Mouse (Mus musculus): ENCODE data around the gene Large2. TPM values are rescaled to one million over a fixed set of nuclear protein-coding genes. Genes with fewer than 3 reads are reported as not detected.

Gene Large2
- polyA plus RNA-seq, 1 experiment from 2014 or later = 17.1 TPM

DNA sequence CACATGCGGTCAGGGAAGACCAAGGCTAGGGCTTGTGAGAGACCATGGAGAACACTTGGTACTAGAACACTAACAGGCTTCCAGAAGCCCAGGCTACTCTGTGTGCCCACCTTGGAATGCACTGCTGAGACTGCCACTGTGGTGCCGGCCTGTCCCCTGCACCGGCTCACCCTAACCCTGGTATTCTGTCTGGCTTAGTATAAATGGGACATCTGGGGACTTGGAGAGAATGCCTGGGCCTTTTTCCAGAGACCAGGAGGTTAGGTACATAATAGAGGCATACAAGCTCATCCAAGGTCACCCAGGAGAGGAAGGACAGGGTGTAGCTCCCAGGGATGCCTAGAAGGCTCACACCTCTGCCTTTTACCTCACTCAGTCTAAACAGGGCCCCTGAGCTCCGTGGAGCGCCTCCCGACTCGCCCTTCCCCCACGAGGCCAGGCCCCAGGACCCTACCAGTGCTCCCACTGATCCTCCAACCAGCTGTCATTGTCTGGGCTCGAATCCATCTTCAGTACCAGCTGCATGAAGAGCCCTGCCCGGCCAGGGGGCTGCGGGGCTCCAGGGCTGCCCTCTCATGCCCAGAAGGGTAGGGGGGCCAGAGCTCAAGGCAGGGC, 17.1 kb upstream of the Large2 start:
- H3K9ac ChIP-seq (replicated peaks; ENCODE audit: low read depth) = no peak overlapping the region

DNA sequence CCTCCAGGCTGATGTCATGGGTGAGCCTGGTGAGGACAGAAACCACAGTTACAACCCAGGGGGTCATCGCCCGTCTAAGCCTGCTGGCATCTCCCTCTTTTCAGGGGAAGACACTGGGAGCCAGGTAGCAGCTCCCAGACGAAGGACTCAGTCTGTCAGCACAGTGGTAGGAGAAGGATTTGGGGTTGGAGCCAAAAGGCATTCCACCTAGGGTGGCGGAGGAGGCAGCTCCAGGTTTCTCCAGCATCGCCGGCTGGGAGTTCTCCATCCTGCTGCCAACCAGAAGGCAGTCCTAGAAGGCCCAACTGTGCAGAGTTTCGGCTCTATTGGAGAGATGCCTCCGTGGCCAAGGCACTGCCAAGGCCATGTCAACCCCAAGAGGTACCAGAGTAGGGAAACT, 16.4 kb upstream of the Large2 start:
- no peaks in the 10 kb centered on the region for H3K9me3 ChIP-seq (ENCODE audit: low read length)
- no peaks in the 10 kb centered on the region for H3K36me3 ChIP-seq (ENCODE audit: insufficient read depth, low read length)
- H3K27me3 ChIP-seq (replicated peaks; ENCODE audit: insufficient read depth, low read length) = no peaks in the 10 kb centered on the region
- DNase-seq (ENCODE audit: low spot score) (no peak), ATAC-seq (no peak)
- TF ChIP-seq EP300 (IDR thresholded peaks at IDR 0.05) = no peak
- no peak for TF ChIP-seq CTCF (IDR thresholded peaks at IDR 0.05)
- 0 out of 2 replicates have a peak, but pooled peaks cover 6% of the 10 kb centered on the region for H3K4me1 ChIP-seq (ENCODE audit: insufficient read depth, low read depth, low read length)
- WGBS = 82% methylated on average over 8 of the region's 8 CpGs
- no peak overlapping the region for H3K4me2 ChIP-seq (replicated peaks; ENCODE audit: low read depth, low read length)
- H3K4me3 ChIP-seq (ENCODE audit: low read depth, low read length) = no peak overlapping the region
- no peak overlapping the region for H3K27ac ChIP-seq (ENCODE audit: low read length)
- no peak overlapping the region for H3K9ac ChIP-seq (replicated peaks; ENCODE audit: low read depth)

More for the DNA sequence above, 17.1 kb upstream of the Large2 start:
- H3K36me3 ChIP-seq (ENCODE audit: insufficient read depth, low read length) = no peaks in the 10 kb centered on the region
- DNase-seq (ENCODE audit: low spot score) = no peak
- 0 out of 2 replicates have a peak overlapping the region, but pooled peaks have one; percentile 28 for H3K4me2 ChIP-seq (replicated peaks; ENCODE audit: low read depth, low read length)
- no peaks in the 10 kb centered on the region for H3K9me3 ChIP-seq (ENCODE audit: low read length)
- no peak overlapping the region for H3K27ac ChIP-seq (ENCODE audit: low read length)
- WGBS = 24% methylated on average over 11 of the region's 11 CpGs
- TF ChIP-seq EP300 (IDR thresholded peaks at IDR 0.05) (no peak), CTCF (IDR thresholded peaks at IDR 0.05) (no peak)
- 0 out of 2 replicates have a peak, but pooled peaks cover 6% of the 10 kb centered on the region for H3K4me1 ChIP-seq (ENCODE audit: insufficient read depth, low read depth, low read length)
- no peaks in the 10 kb centered on the region for H3K27me3 ChIP-seq (replicated peaks; ENCODE audit: insufficient read depth, low read length)
- no peak for ATAC-seq
- H3K4me3 ChIP-seq (ENCODE audit: low read depth, low read length) = no peak overlapping the region

DNA sequence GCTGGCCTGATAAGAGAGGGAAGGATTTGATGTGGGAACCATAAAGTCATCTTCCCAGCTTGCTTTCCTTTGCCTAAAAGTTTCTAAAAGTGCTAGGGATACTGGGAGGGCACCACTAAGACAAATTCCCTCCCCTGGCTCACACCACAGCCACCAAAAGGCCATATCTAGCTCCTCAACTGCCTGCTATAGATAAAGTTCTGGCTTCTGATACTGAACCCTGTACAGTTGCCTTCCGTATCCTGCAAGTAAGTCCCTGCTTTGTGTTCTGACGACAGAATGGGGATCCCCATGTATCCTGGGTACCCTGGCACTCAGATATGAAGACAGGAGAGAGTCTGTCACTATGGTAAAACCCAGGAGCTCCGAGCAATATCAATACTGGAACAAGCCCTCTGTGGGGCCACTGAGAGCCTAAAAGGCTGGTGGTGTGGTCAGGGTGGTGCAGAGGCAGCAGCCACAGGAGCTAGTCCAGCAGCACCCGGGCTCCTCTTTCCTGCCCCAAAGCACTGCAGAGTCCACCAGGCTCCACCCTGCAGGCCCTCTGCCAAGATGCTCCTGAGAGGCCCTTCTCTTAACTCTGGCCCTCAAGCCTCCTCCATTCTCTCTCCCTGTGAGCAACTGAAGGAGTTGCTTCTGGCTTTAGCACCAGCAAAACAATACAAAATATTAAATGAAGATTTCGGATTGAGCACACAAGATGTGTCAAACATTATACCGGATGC, 15.7 kb upstream of the Large2 start:
- no peak overlapping the region for H3K27ac ChIP-seq (ENCODE audit: low read length)
- 0 out of 2 replicates have a peak, but pooled peaks cover 6% of the 10 kb centered on the region for H3K4me1 ChIP-seq (ENCODE audit: insufficient read depth, low read depth, low read length)
- H3K4me2 ChIP-seq (replicated peaks; ENCODE audit: low read depth, low read length) = no peak overlapping the region
- H3K4me3 ChIP-seq (ENCODE audit: low read depth, low read length) = no peak overlapping the region
- H3K27me3 ChIP-seq (replicated peaks; ENCODE audit: insufficient read depth, low read length) = no peaks in the 10 kb centered on the region
- WGBS = 60% methylated on average over 6 of the region's 6 CpGs
- ATAC-seq = no peak
- DNase-seq (ENCODE audit: low spot score) = peak; percentile 70
- H3K9me3 ChIP-seq (ENCODE audit: low read length) = no peaks in the 10 kb centered on the region
- H3K36me3 ChIP-seq (ENCODE audit: insufficient read depth, low read length) = no peaks in the 10 kb centered on the region
- no peak overlapping the region for H3K9ac ChIP-seq (replicated peaks; ENCODE audit: low read depth)
- TF ChIP-seq CTCF (IDR thresholded peaks at IDR 0.05) = no peak
- TF ChIP-seq EP300 (IDR thresholded peaks at IDR 0.05) = no peak

DNA sequence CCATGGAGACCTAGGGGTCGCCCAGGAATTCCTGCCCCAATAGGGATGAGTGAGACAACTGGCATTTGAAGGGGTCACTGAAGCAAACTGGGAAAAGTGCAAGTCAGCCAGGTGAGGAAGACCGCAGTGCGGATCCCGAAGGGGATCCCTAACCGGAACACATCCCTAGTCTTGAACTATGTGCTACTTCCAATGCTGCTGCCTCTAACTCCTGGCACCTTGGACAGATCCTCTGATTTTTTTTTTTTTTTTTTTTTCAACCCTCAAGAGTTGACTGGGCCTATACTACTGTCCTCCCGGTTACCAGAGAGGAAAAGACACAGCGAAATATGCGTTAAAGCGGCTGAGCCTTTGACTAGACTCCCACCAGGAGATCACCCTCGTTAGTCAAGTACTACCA, 15.0 kb upstream of the Large2 start:
- H3K9ac ChIP-seq (replicated peaks; ENCODE audit: low read depth) = no peak overlapping the region

DNA sequence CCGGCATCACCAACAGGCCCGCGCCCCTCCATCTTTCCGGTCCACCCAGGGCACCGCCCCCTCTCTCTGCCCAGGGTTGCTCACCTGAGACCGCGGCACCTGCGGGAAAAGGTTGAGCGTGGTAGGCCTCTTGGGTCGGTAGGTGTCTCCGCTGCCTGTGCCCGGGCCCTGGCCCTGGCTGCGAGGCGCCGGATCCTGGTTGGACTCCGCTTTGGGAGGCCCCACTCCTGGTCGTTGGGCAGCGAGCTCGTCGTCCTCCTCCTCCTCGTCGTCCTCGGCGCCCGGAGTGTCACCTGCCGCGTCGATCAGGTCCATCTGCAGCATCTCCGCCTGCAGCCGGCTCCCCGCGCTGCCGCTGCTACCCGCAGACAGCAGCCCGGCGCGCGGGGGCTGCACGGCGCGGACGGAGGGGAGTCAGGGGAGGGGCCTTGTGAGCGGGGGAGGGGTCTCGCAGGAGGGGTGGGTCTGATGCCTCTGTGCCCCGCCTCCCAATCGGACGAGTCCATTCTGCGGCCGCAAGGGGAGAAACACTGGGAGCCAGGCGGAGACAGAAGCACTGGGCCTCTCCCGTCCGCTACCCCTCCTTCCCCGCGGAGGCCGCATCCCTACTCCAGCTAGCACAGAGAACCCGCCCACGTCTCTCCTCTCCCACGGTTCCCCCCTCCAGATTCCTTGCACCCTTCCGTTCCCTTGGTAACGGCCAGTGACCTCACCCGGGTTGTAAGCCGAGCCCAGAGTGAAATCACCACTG, 14.4 kb upstream of the Large2 start:
- H3K4me1 ChIP-seq (ENCODE audit: insufficient read depth, low read depth, low read length) = 0 out of 2 replicates have a peak, but pooled peaks cover 6% of the 10 kb centered on the region
- WGBS = under 1% methylated on average over 43 of the region's 62 CpGs
- peak overlapping the region; percentile 26; the same call in 1 of the 2 replicates for H3K9ac ChIP-seq (replicated peaks; ENCODE audit: low read depth)
- DNase-seq (ENCODE audit: low spot score) (peak; percentile 90), ATAC-seq (peak; percentile 83)
- peak overlapping the region; percentile 52 for H3K4me3 ChIP-seq (ENCODE audit: low read depth, low read length)
- TF ChIP-seq CTCF (IDR thresholded peaks at IDR 0.05) (peak; percentile 13), EP300 (IDR thresholded peaks at IDR 0.05) (no peak)
- H3K4me2 ChIP-seq (replicated peaks; ENCODE audit: low read depth, low read length) = peak overlapping the region; percentile 83
- H3K36me3 ChIP-seq (ENCODE audit: insufficient read depth, low read length) = no peaks in the 10 kb centered on the region
- H3K9me3 ChIP-seq (ENCODE audit: low read length) = no peaks in the 10 kb centered on the region
- peak overlapping the region; percentile 59 for H3K27ac ChIP-seq (ENCODE audit: low read length)
- no peaks in the 10 kb centered on the region for H3K27me3 ChIP-seq (replicated peaks; ENCODE audit: insufficient read depth, low read length)

More for the DNA sequence above, 15.0 kb upstream of the Large2 start:
- ATAC-seq (peak; percentile 13), DNase-seq (ENCODE audit: low spot score) (no peak)
- H3K27ac ChIP-seq (ENCODE audit: low read length) = 0 out of 2 replicates have a peak overlapping the region, but pooled peaks have one; percentile 59
- no peaks in the 10 kb centered on the region for H3K36me3 ChIP-seq (ENCODE audit: insufficient read depth, low read length)
- H3K4me1 ChIP-seq (ENCODE audit: insufficient read depth, low read depth, low read length) = 0 out of 2 replicates have a peak, but pooled peaks cover 6% of the 10 kb centered on the region
- peak overlapping the region; percentile 52; the same call in 1 of the 2 replicates for H3K4me3 ChIP-seq (ENCODE audit: low read depth, low read length)
- 2% methylated on average over 10 of the region's 10 CpGs for WGBS
- no peaks in the 10 kb centered on the region for H3K9me3 ChIP-seq (ENCODE audit: low read length)
- H3K27me3 ChIP-seq (replicated peaks; ENCODE audit: insufficient read depth, low read length) = no peaks in the 10 kb centered on the region
- TF ChIP-seq CTCF (IDR thresholded peaks at IDR 0.05) = no peak
- no peak for TF ChIP-seq EP300 (IDR thresholded peaks at IDR 0.05)
- H3K4me2 ChIP-seq (replicated peaks; ENCODE audit: low read depth, low read length) = peak overlapping the region; percentile 83

DNA sequence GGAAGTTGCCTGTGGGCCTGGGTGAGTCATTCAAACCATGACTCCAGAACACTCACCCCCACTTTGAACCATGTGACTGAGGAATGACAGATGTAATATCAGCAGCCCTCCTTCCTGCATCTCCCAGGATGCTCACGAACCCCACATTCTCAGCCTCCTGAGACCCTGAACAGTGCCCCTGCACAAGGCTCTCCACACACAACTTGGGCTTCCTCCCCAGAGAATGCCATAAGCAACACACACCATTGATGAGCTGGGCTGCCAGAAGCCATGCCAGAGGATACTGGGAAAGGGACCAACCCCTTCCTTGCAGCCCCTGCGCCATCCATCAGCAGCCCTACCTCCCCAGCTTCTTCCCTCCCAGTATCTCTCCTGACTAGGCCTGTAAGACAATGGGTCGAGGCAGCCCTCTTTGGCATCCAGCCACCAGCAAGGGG, 13.4 kb upstream of the Large2 start:
- Histone ChIP-seq H3K27ac (ENCODE audit: low read length) (no peak overlapping the region), H3K9ac (replicated peaks; ENCODE audit: low read depth) (no peak overlapping the region), H3K36me3 (ENCODE audit: insufficient read depth, low read length) (no peaks in the 10 kb centered on the region), H3K27me3 (replicated peaks; ENCODE audit: insufficient read depth, low read length) (no peaks in the 10 kb centered on the region), H3K4me1 (ENCODE audit: insufficient read depth, low read depth, low read length) (0 out of 2 replicates have a peak, but pooled peaks cover 6% of the 10 kb centered on the region), H3K4me3 (ENCODE audit: low read depth, low read length) (no peak overlapping the region), H3K4me2 (replicated peaks; ENCODE audit: low read depth, low read length) (no peak overlapping the region), H3K9me3 (ENCODE audit: low read length) (no peaks in the 10 kb centered on the region)
- ATAC-seq (no peak), DNase-seq (ENCODE audit: low spot score) (no peak)
- 46% methylated on average over 3 of the region's 3 CpGs for WGBS
- TF ChIP-seq EP300 (IDR thresholded peaks at IDR 0.05) = no peak
- TF ChIP-seq CTCF (IDR thresholded peaks at IDR 0.05) = no peak

Data from lung, postnatal 0 days (tissue).